Mouse (Mus musculus) mouse trophoblast stem cell (cell line): ENCODE measurements around the gene Rnf216.

Experiments
- in situ Hi-C, 2 experiments: fragments of 300-500 bp; cut with MseI, MboI; formaldehyde crosslinking; loops; 2 replicates in 1 of 2; 3 replicates in 1 of 2; pipeline ENCODE4 v1.15.1; 2025

The Rnf216 gene

GRCm38 (mm10) chr5:143009383-143009782 is 103.4 kb downstream of the Rnf216 start:
- in situ Hi-C loops, result no loop called here

- in situ Hi-C loops, result no loop called here
Measured at GRCm38 (mm10) chr5:143000654-143001500, 111.9 kb downstream of the Rnf216 start.

- in situ Hi-C loops, result no loop called here
Measured at GRCm38 (mm10) chr5:143000091-143000490, 112.7 kb downstream of the Rnf216 start.

GRCm38 (mm10) chr5:142998171-142998570 is 114.6 kb downstream of the Rnf216 start:
- in situ Hi-C loops, result no loop called here

- in situ Hi-C loops, result no loop called here
Measured at GRCm38 (mm10) chr5:142997526-142997925, 115.3 kb downstream of the Rnf216 start.

- in situ Hi-C loops, result no loop called here
Measured at GRCm38 (mm10) chr5:142994746-142995145, 118.0 kb downstream of the Rnf216 start.

GRCm38 (mm10) chr5:142989167-142989566 is 123.6 kb downstream of the Rnf216 start:
- in situ Hi-C loops, result no loop called here

- in situ Hi-C loops, result no loop called here
Measured at GRCm38 (mm10) chr5:142988520-142988919, 124.3 kb downstream of the Rnf216 start.

GRCm38 (mm10) chr5:142984271-142984670 is 128.5 kb downstream of the Rnf216 start:
- in situ Hi-C loops, result no loop called here

- in situ Hi-C loops, result no loop called here
Measured at GRCm38 (mm10) chr5:142983174-142983573, 129.6 kb downstream of the Rnf216 start.

GRCm38 (mm10) chr5:142982046-142982801 is 130.6 kb downstream of the Rnf216 start:
- in situ Hi-C loops, result no loop called here

GRCm38 (mm10) chr5:142976516-142976915 is 136.3 kb downstream of the Rnf216 start:
- in situ Hi-C loops, result no loop called here

- in situ Hi-C loops, result no loop called here
Measured at GRCm38 (mm10) chr5:142974598-142975121, 138.1 kb downstream of the Rnf216 start.

- in situ Hi-C loops, result no loop called here
Measured at GRCm38 (mm10) chr5:142973971-142974370, 138.8 kb downstream of the Rnf216 start.

- in situ Hi-C loops, result no loop called here
Measured at GRCm38 (mm10) chr5:142968411-142968810, 144.4 kb downstream of the Rnf216 start.

GRCm38 (mm10) chr5:142964650-142965049 is 148.1 kb downstream of the Rnf216 start:
- in situ Hi-C loops, result no loop called here

- in situ Hi-C loops, result no loop called here
Measured at GRCm38 (mm10) chr5:142963705-142964494, 148.9 kb downstream of the Rnf216 start.

- in situ Hi-C loops, result no loop called here
Measured at GRCm38 (mm10) chr5:142963003-142963704, 149.6 kb downstream of the Rnf216 start.

GRCm38 (mm10) chr5:142962444-142962961 is 150.3 kb downstream of the Rnf216 start:
- in situ Hi-C loops, result no loop called here

- in situ Hi-C loops, result no loop called here
Measured at GRCm38 (mm10) chr5:142961881-142962443, 150.8 kb downstream of the Rnf216 start.
